Mouse (Mus musculus) CD4-positive, CD25-positive, alpha-beta regulatory T cell, adult 2 months (primary cell): ENCODE results near the gene Foxq1.
A peak's percentile ranks its signal among the peaks of the same experiment; 100 is the strongest.

Experiments
- DNase-seq: peaks from one replicate; pipeline ENCODE4 v3.0.0-alpha.2; 2012; ENCODE audit warnings: low read depth, low spot score

Foxq1 gene

DNA sequence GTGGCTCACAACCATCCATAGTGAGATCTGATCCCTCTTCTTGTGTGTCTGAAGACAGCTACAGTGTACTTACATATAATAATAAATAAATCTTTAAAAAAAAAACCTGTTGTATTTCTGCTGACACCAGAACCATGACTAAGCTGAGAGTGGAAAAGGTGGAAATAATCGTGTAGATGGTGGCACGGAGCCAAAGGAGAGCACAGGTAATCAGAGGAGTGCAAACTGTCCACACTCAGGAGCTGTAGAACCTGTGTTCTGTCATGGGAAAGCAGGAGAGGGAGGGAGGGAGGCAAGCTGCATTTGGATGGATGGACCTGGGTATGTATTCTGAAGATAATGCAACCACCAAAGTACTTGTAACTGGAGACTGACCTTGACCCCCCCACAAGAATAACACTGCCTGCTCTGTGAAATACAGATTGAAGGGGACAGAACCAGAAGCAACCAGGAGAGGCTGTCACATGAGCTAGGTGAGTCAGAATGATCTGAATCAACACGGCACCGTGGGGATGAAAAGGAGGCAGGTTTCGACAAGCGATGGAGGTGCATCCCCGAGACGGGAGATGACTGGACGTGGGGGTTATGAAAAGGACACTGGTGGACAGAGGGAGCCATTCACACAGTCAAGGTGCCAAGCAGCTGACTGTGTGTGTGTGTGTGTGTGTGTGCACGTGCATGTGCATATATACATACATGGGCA is 17.0 kb downstream of the Foxq1 start:
- no peak for DNase-seq

GRCm38 (mm10) chr13:31574627-31575026 is 18.7 kb downstream of the Foxq1 start:
- DNase-seq: no peak

GRCm38 (mm10) chr13:31576696-31577095 is 20.8 kb downstream of the Foxq1 start:
- DNase-seq: no peak

- no peak for DNase-seq
These were observed 21.6 kb downstream of the Foxq1 start for GRCm38 (mm10) chr13:31577576-31577975.

DNA sequence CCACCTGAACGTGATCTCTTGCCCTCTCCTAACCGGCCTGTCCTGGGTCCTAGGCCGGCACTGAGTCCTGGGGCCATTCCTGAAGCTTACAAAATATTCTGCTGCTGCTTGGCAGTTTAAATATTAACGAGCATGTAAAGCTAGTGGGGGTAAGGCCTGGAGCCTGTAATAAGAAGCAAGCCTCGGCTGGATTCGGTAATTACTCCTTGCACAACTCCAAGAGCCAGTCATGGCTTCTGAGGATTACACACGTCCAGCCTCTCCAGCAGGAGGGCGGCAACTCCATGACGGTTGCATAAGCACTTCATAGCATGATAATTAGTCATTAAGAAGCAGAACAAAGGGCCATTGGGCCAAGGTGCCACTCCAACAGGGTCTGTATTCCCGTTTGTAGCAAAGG is 22.5 kb downstream of the Foxq1 start:
- no peak for DNase-seq

DNA sequence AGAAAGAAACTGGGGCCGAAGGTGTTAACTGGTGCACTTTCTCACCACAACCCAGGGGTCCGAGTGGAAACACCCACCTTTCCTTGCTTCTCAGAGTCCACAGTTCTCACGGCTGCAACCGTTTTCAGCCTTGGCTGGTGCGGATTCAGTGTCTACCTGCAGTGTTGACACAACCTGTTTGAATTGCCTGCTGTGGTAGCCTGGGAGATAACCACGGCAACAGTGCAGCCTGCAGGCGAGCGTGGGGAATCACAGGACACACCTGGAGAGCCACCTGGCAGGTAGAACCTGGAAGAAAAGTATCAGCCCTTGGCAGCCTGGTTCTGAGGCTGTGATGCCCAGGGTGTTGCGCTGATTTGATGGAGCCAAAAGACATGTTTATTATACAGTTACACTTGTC is 23.9 kb downstream of the Foxq1 start:
- peak; percentile 23 for DNase-seq

DNA sequence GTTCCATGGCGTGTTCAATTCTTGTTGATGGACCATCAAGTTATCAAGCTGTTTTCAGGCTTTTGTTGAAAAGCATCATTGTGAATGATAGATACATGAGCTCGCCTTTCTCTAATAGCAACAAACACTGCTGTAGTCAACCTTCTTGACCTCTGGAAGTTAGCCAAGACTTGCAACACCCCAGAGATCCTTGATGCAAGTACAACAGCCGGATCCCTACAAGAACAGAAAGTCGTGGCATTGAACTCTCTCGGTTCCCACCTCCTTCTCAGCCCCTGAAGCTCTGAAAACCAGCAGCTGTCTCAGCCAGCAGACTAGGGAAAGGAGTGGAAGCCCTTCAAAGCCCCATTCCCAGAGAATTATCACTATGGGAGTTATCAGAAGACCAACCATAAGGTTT is 31.4 kb downstream of the Foxq1 start:
- DNase-seq: no peak

- DNase-seq: no peak
These were observed 43.6 kb downstream of the Foxq1 start for GRCm38 (mm10) chr13:31599576-31599975.

DNA sequence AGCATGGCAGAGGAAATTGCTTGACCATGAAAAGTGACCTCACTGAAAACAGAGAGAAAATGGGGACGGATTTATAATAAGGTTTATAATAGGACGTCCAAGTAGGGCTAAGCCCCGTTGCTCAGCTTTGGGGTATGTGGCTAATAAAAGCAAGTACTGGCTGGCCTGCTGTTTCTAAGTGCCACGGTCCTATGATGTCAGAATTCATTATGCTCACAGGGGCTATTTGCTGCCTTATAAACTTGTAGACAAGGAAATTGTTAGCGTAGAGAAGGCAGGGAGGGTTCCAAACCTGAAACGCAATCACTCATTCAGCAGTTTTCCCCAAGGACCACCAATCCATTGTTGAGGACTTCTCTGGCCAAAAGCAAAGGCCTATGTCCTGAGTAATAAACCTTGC is 48.0 kb downstream of the Foxq1 start:
- no peak for DNase-seq
